Mouse (Mus musculus) neural tube, embryonic 15.5 days (tissue): ENCODE data around the gene Blvrb. TPM values are rescaled to one million over a fixed set of nuclear protein-coding genes. Genes with fewer than 3 reads are reported as not detected.

Experiments used
- ATAC-seq: fragments of 200-750 bp; cut with Nextera tagmentation; 2 replicates; pipeline ENCODE4 v1.8.0; 2017; ENCODE audit warnings: mild to moderate bottlenecking, moderate TSS enrichment, moderate library complexity; ENCODE audit not compliant: low FRiP score
- H3K27ac ChIP-seq: fragments of 300-500 bp; sonication (generic); replicated peaks from 2 replicates; pipeline ENCODE4 v1.5.1; 2015; ENCODE audit warnings: mild to moderate bottlenecking, inconsistent platforms
- H3K27me3 ChIP-seq: fragments of 300-500 bp; sonication (generic); replicated peaks from 2 replicates; pipeline ENCODE4 v1.6.1; 2015; ENCODE audit warnings: inconsistent platforms
- H3K36me3 ChIP-seq: fragments of 300-500 bp; sonication (generic); 2 replicates; pipeline ENCODE4 v1.6.1; 2015; ENCODE audit warnings: inconsistent platforms
- H3K4me1 ChIP-seq: fragments of 300-500 bp; sonication (generic); 2 replicates; pipeline ENCODE4 v1.6.1; 2015; ENCODE audit warnings: inconsistent platforms
- H3K4me2 ChIP-seq: fragments of 300-500 bp; sonication (generic); 2 replicates; pipeline ENCODE4 v1.6.1; 2015; ENCODE audit warnings: inconsistent platforms, mild to moderate bottlenecking, moderate library complexity
- H3K4me3 ChIP-seq: fragments of 300-500 bp; sonication (generic); replicated peaks from 2 replicates; pipeline ENCODE4 v1.5.1; 2015; ENCODE audit warnings: mild to moderate bottlenecking, inconsistent platforms
- H3K9ac ChIP-seq: fragments of 300-500 bp; sonication (generic); replicated peaks from 2 replicates; pipeline ENCODE4 v1.6.1; 2015; ENCODE audit warnings: mild to moderate bottlenecking, inconsistent platforms
- H3K9me3 ChIP-seq: fragments of 300-500 bp; sonication (generic); replicated peaks from 2 replicates; pipeline ENCODE4 v1.6.1; 2016; ENCODE audit warnings: inconsistent platforms
- WGBS: fragments of 180-500 bp; shearing (Covaris S2); methylation state at CpG from one replicate; pipeline ENCODE4 v1.1.7; 2015; ENCODE audit warnings: mixed read lengths; 5-methylcytosine and 5-hydroxymethylcytosine counted together
- polyA plus RNA-seq: library from polyadenylated mRNA; unstranded; fragments of >200 nt; fragmentation: Nextera tagmentation; extraction: Ambion mirVana; gene quantifications from 2 replicates; pipeline ENCODE4 v1.2.1, GENCODE M21; 2015

Blvrb gene
- polyA plus RNA-seq, 1 experiment from 2014 or later: 24.5 TPM

DNA sequence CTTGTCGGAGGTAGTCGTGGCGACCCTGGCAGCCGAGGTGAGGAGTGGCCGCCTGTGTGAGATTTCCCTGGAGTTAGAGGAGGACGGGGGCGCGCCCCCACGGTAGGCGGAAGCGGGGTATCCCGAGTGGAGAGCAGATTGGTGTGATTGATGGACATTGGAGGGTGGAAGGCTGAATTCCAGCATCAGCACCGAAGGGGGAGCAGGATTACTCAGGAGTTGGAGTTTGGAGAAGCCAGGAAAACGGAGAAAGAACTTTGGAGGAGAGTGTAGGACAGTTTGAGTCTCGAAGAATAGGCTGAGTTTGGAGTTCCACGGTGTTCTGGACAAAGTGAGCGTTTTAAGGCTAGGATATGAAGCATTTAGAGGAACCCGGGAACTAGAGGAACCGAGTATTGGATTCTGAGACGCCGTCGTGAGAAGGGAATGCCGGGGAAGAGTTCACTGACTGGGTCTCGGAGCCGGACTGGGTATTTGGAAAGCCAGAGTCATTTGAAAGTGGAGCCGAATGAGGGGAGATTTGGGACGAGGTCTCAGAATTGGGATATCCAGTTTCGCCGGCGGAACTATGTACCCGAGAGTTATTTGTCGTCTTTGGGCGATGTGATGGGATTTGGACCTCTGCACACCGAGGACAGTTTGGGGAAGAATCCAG is 26.2 kb downstream of the Blvrb start:
- under 1% methylated on average over 34 of the region's 34 CpGs for WGBS
- peak; percentile 0 for ATAC-seq

DNA sequence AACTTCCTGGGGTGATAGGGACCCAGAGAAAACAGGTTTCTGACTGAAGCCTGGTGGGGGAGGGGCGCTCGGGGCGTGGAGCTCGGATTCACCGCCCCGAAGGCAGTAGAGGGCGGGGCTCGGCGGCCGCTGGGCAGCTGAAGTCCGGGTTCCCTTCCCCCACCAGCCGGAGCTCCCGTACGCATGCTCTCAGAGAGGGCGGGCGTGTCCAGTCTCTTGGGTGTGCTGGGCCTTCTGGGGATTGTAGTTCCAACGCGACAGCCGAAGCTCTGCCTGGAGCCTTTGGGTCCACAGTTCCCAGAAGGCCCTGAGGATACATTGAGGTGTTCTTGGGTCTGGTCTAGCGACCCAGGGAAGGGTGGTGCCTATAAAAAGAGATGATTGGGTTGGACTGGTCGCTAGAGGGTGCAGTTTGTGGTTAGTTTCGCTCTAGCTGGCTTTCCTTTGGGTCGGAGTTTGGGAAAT is 26.7 kb downstream of the Blvrb start:
- peak; percentile 88 for ATAC-seq
- WGBS: 2% methylated on average over 23 of the region's 23 CpGs
- Histone ChIP-seq H3K36me3 (0 out of 2 replicates have a peak, but pooled peaks cover 3% of the 10 kb centered on the region), H3K4me2 (peak overlapping the region; percentile 66), H3K4me1 (peaks cover 14% of the 10 kb centered on the region; the same call in 1 of the 2 replicates), H3K27ac (peak overlapping the region; percentile 86), H3K9ac (peak overlapping the region; percentile 43), H3K4me3 (peak overlapping the region; percentile 61), H3K9me3 (no peaks in the 10 kb centered on the region), H3K27me3 (no peaks in the 10 kb centered on the region)

More for the DNA sequence above, 26.2 kb downstream of the Blvrb start:
- Histone ChIP-seq H3K9ac (peak overlapping the region; percentile 43), H3K9me3 (no peaks in the 10 kb centered on the region), H3K4me1 (peaks cover 14% of the 10 kb centered on the region; the same call in 1 of the 2 replicates), H3K27me3 (no peaks in the 10 kb centered on the region), H3K4me3 (peak overlapping the region; percentile 61), H3K27ac (peak overlapping the region; percentile 86), H3K36me3 (0 out of 2 replicates have a peak, but pooled peaks cover 3% of the 10 kb centered on the region), H3K4me2 (peak overlapping the region; percentile 66)

GRCm38 (mm10) chr7:27475596-27475995 is 27.8 kb downstream of the Blvrb start:
- Histone ChIP-seq H3K27me3 (no peaks in the 10 kb centered on the region), H3K27ac (no peak overlapping the region), H3K4me3 (no peak overlapping the region), H3K4me1 (peaks cover 14% of the 10 kb centered on the region; the same call in 1 of the 2 replicates), H3K4me2 (peak overlapping the region; percentile 66; the same call in 1 of the 2 replicates), H3K9ac (no peak overlapping the region), H3K9me3 (no peaks in the 10 kb centered on the region), H3K36me3 (0 out of 2 replicates have a peak, but pooled peaks cover 3% of the 10 kb centered on the region)
- ATAC-seq: no peak
- 98% methylated on average over 2 of the region's 2 CpGs for WGBS

DNA sequence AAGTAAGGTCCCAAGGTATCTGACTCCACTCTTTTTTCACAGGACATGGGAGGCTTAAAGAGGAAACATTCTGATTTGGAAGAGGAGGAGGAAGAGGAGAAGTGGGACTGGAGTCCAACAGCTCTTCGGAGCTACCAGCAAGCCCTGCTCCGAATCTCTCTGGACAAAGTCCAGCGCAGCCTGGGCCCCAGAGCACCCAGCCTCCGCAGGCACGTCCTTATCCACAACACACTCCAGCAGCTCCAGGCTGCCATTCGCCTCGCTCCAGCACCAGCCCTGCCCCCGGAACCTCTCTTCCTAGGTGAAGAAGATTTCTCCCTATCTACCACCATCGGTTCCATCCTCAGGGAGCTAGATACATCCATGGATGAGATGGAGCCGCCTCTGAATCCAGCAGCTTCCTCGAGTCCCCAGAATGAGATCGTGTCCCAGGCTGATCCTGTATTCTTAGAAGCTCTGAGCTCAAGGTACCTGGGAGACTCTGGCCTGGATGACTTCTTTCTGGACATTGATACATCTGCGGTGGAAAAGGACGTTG is 28.4 kb downstream of the Blvrb start:
- Histone ChIP-seq H3K4me3 (no peak overlapping the region), H3K4me2 (no peak overlapping the region), H3K9ac (no peak overlapping the region), H3K36me3 (0 out of 2 replicates have a peak, but pooled peaks cover 3% of the 10 kb centered on the region), H3K9me3 (no peaks in the 10 kb centered on the region), H3K27ac (no peak overlapping the region), H3K27me3 (no peaks in the 10 kb centered on the region), H3K4me1 (peaks cover 15% of the 10 kb centered on the region)
- no peak for ATAC-seq
- 96% methylated on average over 14 of the region's 14 CpGs for WGBS

DNA sequence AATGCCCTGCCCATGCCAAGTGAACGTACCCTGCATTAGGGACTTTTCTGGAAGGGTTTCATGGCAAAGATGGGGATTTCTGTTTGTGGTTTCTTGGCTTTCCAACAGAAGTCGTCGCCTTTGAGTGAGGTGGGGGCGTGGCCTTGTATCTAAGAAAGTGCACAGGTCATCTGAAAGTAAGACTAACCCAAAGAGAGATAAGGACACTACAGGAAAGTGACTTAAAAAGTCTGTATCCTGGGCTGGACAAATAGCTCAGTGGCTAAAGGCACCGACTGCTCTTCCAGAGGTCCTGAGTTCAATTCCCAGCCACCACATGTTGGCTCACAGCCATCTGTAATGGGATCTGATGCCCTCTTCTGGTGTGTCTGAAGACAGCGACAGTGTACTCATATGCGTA is 30.8 kb downstream of the Blvrb start:
- Histone ChIP-seq H3K36me3 (0 out of 2 replicates have a peak, but pooled peaks cover 3% of the 10 kb centered on the region), H3K4me3 (no peak overlapping the region), H3K4me2 (no peak overlapping the region), H3K9me3 (no peaks in the 10 kb centered on the region), H3K4me1 (peaks cover 15% of the 10 kb centered on the region), H3K27ac (no peak overlapping the region), H3K9ac (no peak overlapping the region), H3K27me3 (no peaks in the 10 kb centered on the region)
- no peak for ATAC-seq
- 90% methylated on average over 7 of the region's 7 CpGs for WGBS

DNA sequence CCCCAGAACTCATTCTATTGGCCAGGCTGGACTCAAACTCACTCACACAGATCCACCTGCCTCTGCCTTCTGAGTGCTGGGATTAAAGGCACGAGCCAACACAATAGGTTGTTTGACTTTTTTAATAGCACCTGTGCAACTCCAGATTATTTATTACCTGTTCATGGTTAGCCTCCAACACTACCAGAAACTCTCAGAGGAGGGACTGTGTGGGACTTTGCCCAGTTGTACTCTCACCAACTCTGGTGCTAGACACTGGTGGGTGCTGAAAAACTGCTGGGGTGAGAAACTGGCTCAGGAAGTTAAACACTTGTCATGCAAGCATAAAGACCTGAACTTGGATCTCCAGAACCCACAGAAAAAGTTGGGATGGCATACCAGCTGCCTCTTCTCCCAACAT is 32.0 kb downstream of the Blvrb start:
- H3K4me1 ChIP-seq: peaks cover 10% of the 10 kb centered on the region
- no peaks in the 10 kb centered on the region for H3K9me3 ChIP-seq
- no peak overlapping the region for H3K4me2 ChIP-seq
- H3K9ac ChIP-seq: no peak overlapping the region
- H3K4me3 ChIP-seq: no peak overlapping the region
- H3K36me3 ChIP-seq: 0 out of 2 replicates have a peak, but pooled peaks cover 3% of the 10 kb centered on the region
- no peak overlapping the region for H3K27ac ChIP-seq
- no peak for ATAC-seq
- 77% methylated on average over 1 of the region's 1 CpGs for WGBS
- no peaks in the 10 kb centered on the region for H3K27me3 ChIP-seq

GRCm38 (mm10) chr7:27480506-27480905 is 32.7 kb downstream of the Blvrb start:
- no peak for ATAC-seq
- no peak overlapping the region; the same call in 1 of the 2 replicates for H3K9ac ChIP-seq
- H3K27me3 ChIP-seq: no peaks in the 10 kb centered on the region
- peaks cover 7% of the 10 kb centered on the region for H3K4me1 ChIP-seq
- H3K36me3 ChIP-seq: 0 out of 2 replicates have a peak, but pooled peaks cover 3% of the 10 kb centered on the region
- H3K4me3 ChIP-seq: no peak overlapping the region
- no peaks in the 10 kb centered on the region for H3K9me3 ChIP-seq
- 0 out of 2 replicates have a peak overlapping the region, but pooled peaks have one; percentile 29 for H3K27ac ChIP-seq
- WGBS: 81% methylated on average over 3 of the region's 3 CpGs
- peak overlapping the region; percentile 65; the same call in 1 of the 2 replicates for H3K4me2 ChIP-seq

DNA sequence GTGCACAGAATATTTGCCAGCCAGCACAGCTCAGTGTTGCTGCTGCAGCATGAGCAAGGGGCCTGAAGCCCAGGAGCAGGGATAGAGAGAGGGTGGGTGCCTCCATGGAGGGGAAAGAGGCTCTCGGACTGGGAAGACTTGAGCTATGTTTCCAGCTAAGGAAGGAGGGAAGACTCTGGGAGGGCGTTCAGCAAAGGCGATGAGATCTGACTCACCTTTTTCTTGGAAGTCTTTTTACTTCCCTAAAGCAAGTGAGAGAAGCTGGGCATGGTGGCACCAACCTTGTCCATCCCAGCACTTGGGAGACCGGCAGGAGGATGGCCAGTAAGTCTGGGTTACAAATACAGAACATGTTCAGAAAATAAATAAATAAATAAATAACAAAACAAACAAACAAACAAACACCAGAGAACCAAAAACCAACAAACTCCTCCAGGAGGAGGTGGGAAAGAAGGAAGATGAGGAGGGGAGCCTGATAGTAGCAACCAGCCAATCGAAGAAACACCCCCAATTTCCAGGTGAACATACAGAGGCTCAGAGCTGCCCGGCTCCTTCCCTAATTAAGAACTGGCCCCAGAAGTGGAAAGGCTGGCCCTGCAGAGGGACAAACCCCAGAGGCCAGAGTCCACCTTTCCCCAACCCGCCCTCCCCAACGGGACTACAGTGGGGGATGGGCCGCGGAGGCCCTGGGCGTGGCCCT is 33.3 kb downstream of the Blvrb start:
- WGBS: 11% methylated on average over 11 of the region's 11 CpGs
- ATAC-seq: no peak

DNA sequence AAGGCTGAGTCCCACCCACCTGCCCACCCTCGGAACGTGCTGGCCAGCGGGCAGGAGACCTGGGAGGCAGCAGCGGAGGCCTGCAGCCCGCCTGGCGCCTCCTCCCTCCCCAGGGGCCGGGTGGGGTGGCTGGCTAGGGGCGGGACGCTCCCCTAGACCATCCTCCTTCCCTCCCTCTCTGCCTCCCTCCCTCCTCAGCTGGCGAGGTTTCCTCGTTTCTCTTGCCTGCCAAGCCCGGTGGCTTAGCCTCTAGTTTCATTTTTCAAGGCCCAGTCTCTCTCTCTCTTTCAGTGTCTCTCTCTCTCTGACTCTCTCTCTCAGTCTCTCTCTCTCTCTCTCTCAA is 33.8 kb downstream of the Blvrb start:
- Histone ChIP-seq H3K4me3 (peak overlapping the region; percentile 30), H3K36me3 (0 out of 2 replicates have a peak, but pooled peaks cover 3% of the 10 kb centered on the region), H3K27me3 (no peaks in the 10 kb centered on the region), H3K4me2 (peak overlapping the region; percentile 65), H3K27ac (peak overlapping the region; percentile 54; the same call in 1 of the 2 replicates), H3K4me1 (peaks cover 13% of the 10 kb centered on the region), H3K9ac (peak overlapping the region; percentile 38; the same call in 1 of the 2 replicates), H3K9me3 (no peaks in the 10 kb centered on the region)
- WGBS: under 1% methylated on average over 12 of the region's 12 CpGs
- peak; percentile 62 for ATAC-seq

More for the DNA sequence above, 33.3 kb downstream of the Blvrb start:
- Histone ChIP-seq H3K9ac (peak overlapping the region; percentile 38; the same call in 1 of the 2 replicates), H3K4me2 (peak overlapping the region; percentile 65), H3K27ac (peak overlapping the region; percentile 54; the same call in 1 of the 2 replicates), H3K4me3 (peak overlapping the region; percentile 30), H3K27me3 (no peaks in the 10 kb centered on the region), H3K36me3 (0 out of 2 replicates have a peak, but pooled peaks cover 3% of the 10 kb centered on the region), H3K9me3 (no peaks in the 10 kb centered on the region), H3K4me1 (peaks cover 8% of the 10 kb centered on the region)

- Histone ChIP-seq H3K4me3 (no peak overlapping the region), H3K27me3 (no peaks in the 10 kb centered on the region), H3K4me1 (peaks cover 25% of the 10 kb centered on the region), H3K36me3 (no peaks in the 10 kb centered on the region), H3K27ac (no peak overlapping the region), H3K4me2 (no peak overlapping the region), H3K9ac (no peak overlapping the region), H3K9me3 (no peaks in the 10 kb centered on the region)
- WGBS: 83% methylated on average over 4 of the region's 4 CpGs
- no peak for ATAC-seq
Measured at GRCm38 (mm10) chr7:27483860-27484259, 36.1 kb downstream of the Blvrb start.

GRCm38 (mm10) chr7:27486102-27486769 is 38.5 kb downstream of the Blvrb start:
- H3K36me3 ChIP-seq: no peaks in the 10 kb centered on the region
- H3K27me3 ChIP-seq: no peaks in the 10 kb centered on the region
- 6% methylated on average over 13 of the region's 13 CpGs for WGBS
- H3K9ac ChIP-seq: peak overlapping the region; percentile 28; the same call in 1 of the 2 replicates
- peaks cover 32% of the 10 kb centered on the region for H3K4me1 ChIP-seq
- H3K9me3 ChIP-seq: no peaks in the 10 kb centered on the region
- peak overlapping the region; percentile 78 for H3K4me3 ChIP-seq
- peak overlapping the region; percentile 60 for H3K4me2 ChIP-seq
- ATAC-seq: peak; percentile 16
- peak overlapping the region; percentile 95 for H3K27ac ChIP-seq
